Mouse (Mus musculus): ENCODE results near the gene Macrod2. TPM values are rescaled to one million over a fixed set of nuclear protein-coding genes. Genes with fewer than 3 reads are reported as not detected.
A peak's percentile ranks its signal among the peaks of the same experiment; 100 is the strongest.

The Macrod2 gene
- polyA plus RNA-seq, 1 experiment from 2014 or later, result 89.4 TPM

GRCm38 (mm10) chr2:141698320-141698719 lies 1303.2 kb downstream of the Macrod2 start:
- Histone ChIP-seq H3K36me3 (no peaks in the 10 kb centered on the region), H3K4me2 (no peak overlapping the region), H3K9ac (replicated peaks) (no peak overlapping the region), H3K9me3 (replicated peaks) (no peaks in the 10 kb centered on the region), H3K27ac (replicated peaks) (no peak overlapping the region), H3K4me1 (no peaks in the 10 kb centered on the region), H3K4me3 (replicated peaks) (no peak overlapping the region), H3K27me3 (replicated peaks) (no peaks in the 10 kb centered on the region)
- no peak for ATAC-seq (ENCODE audit: low FRiP score)
- WGBS, result 86% methylated on average over 4 of the region's 4 CpGs

- Histone ChIP-seq H3K4me1 (no peaks in the 10 kb centered on the region), H3K9me3 (replicated peaks) (no peaks in the 10 kb centered on the region), H3K36me3 (no peaks in the 10 kb centered on the region), H3K27ac (replicated peaks) (no peak overlapping the region), H3K27me3 (replicated peaks) (no peaks in the 10 kb centered on the region), H3K4me2 (no peak overlapping the region), H3K9ac (replicated peaks) (no peak overlapping the region), H3K4me3 (replicated peaks) (no peak overlapping the region)
- 61% methylated on average over 7 of the region's 7 CpGs for WGBS
- ATAC-seq (ENCODE audit: low FRiP score), result no peak
Measured at GRCm38 (mm10) chr2:141700759-141701452, 1305.8 kb downstream of the Macrod2 start.

- no peak overlapping the region for H3K4me2 ChIP-seq
- WGBS, result 30% methylated on average over 2 of the region's 2 CpGs
- no peak; the same call in 1 of the 2 replicates for ATAC-seq (ENCODE audit: low FRiP score)
- 0 out of 2 replicates have a peak overlapping the region, but pooled peaks have one; percentile 6 for H3K27ac ChIP-seq (replicated peaks)
- no peaks in the 10 kb centered on the region for H3K4me1 ChIP-seq
- no peaks in the 10 kb centered on the region for H3K9me3 ChIP-seq (replicated peaks)
- H3K27me3 ChIP-seq (replicated peaks), result no peaks in the 10 kb centered on the region
- no peak overlapping the region for H3K4me3 ChIP-seq (replicated peaks)
- H3K9ac ChIP-seq (replicated peaks), result no peak overlapping the region
- no peaks in the 10 kb centered on the region for H3K36me3 ChIP-seq
Measured at GRCm38 (mm10) chr2:141711785-141712184, 1316.7 kb downstream of the Macrod2 start.

- ATAC-seq (ENCODE audit: low FRiP score), result no peak
- 65% methylated on average over 4 of the region's 4 CpGs for WGBS
- Histone ChIP-seq H3K9me3 (replicated peaks) (no peaks in the 10 kb centered on the region), H3K36me3 (no peaks in the 10 kb centered on the region), H3K9ac (replicated peaks) (no peak overlapping the region), H3K4me1 (no peaks in the 10 kb centered on the region), H3K27me3 (replicated peaks) (no peaks in the 10 kb centered on the region), H3K4me2 (no peak overlapping the region), H3K27ac (replicated peaks) (0 out of 2 replicates have a peak overlapping the region, but pooled peaks have one; percentile 6), H3K4me3 (replicated peaks) (no peak overlapping the region)
Measured at GRCm38 (mm10) chr2:141712265-141712664, 1317.2 kb downstream of the Macrod2 start.

- 76% methylated on average over 3 of the region's 3 CpGs for WGBS
- no peaks in the 10 kb centered on the region for H3K36me3 ChIP-seq
- no peak for ATAC-seq (ENCODE audit: low FRiP score)
- H3K27ac ChIP-seq (replicated peaks), result no peak overlapping the region
- H3K4me3 ChIP-seq (replicated peaks), result no peak overlapping the region
- no peaks in the 10 kb centered on the region for H3K27me3 ChIP-seq (replicated peaks)
- H3K9ac ChIP-seq (replicated peaks), result no peak overlapping the region
- H3K4me2 ChIP-seq, result no peak overlapping the region
- H3K4me1 ChIP-seq, result no peaks in the 10 kb centered on the region
- no peaks in the 10 kb centered on the region for H3K9me3 ChIP-seq (replicated peaks)
Measured at GRCm38 (mm10) chr2:141715061-141715460, 1320.0 kb downstream of the Macrod2 start.

- Histone ChIP-seq H3K4me3 (replicated peaks) (no peak overlapping the region), H3K27ac (replicated peaks) (no peak overlapping the region), H3K4me2 (no peak overlapping the region), H3K27me3 (replicated peaks) (no peaks in the 10 kb centered on the region), H3K4me1 (no peaks in the 10 kb centered on the region), H3K36me3 (no peaks in the 10 kb centered on the region), H3K9me3 (replicated peaks) (no peaks in the 10 kb centered on the region), H3K9ac (replicated peaks) (no peak overlapping the region)
- ATAC-seq (ENCODE audit: low FRiP score), result no peak
- 84% methylated on average over 3 of the region's 3 CpGs for WGBS
Measured at GRCm38 (mm10) chr2:141722531-141722930, 1327.4 kb downstream of the Macrod2 start.

- H3K27ac ChIP-seq (replicated peaks), result no peak overlapping the region
- ATAC-seq (ENCODE audit: low FRiP score), result no peak
- H3K9ac ChIP-seq (replicated peaks), result no peak overlapping the region
- no peaks in the 10 kb centered on the region for H3K9me3 ChIP-seq (replicated peaks)
- H3K36me3 ChIP-seq, result no peaks in the 10 kb centered on the region
- no peaks in the 10 kb centered on the region for H3K27me3 ChIP-seq (replicated peaks)
- 66% methylated on average over 4 of the region's 4 CpGs for WGBS
- no peak overlapping the region for H3K4me3 ChIP-seq (replicated peaks)
- no peaks in the 10 kb centered on the region for H3K4me1 ChIP-seq
- H3K4me2 ChIP-seq, result no peak overlapping the region
Measured at GRCm38 (mm10) chr2:141728998-141729397, 1333.9 kb downstream of the Macrod2 start.

GRCm38 (mm10) chr2:141736685-141737456 lies 1341.8 kb downstream of the Macrod2 start:
- no peaks in the 10 kb centered on the region for H3K4me1 ChIP-seq
- H3K27me3 ChIP-seq (replicated peaks), result no peaks in the 10 kb centered on the region
- H3K4me2 ChIP-seq, result no peak overlapping the region
- no peak overlapping the region for H3K27ac ChIP-seq (replicated peaks)
- H3K4me3 ChIP-seq (replicated peaks), result no peak overlapping the region
- 92% methylated on average over 5 of the region's 5 CpGs for WGBS
- H3K36me3 ChIP-seq, result no peaks in the 10 kb centered on the region
- no peak overlapping the region for H3K9ac ChIP-seq (replicated peaks)
- ATAC-seq (ENCODE audit: low FRiP score), result no peak
- no peaks in the 10 kb centered on the region for H3K9me3 ChIP-seq (replicated peaks)

- H3K27me3 ChIP-seq (replicated peaks), result no peaks in the 10 kb centered on the region
- H3K4me1 ChIP-seq, result no peaks in the 10 kb centered on the region
- WGBS, result 69% methylated on average over 1 of the region's 1 CpGs
- H3K4me3 ChIP-seq (replicated peaks), result no peak overlapping the region
- H3K4me2 ChIP-seq, result no peak overlapping the region
- H3K9ac ChIP-seq (replicated peaks), result no peak overlapping the region
- H3K9me3 ChIP-seq (replicated peaks), result no peaks in the 10 kb centered on the region
- H3K36me3 ChIP-seq, result no peaks in the 10 kb centered on the region
- no peak for ATAC-seq (ENCODE audit: low FRiP score)
- no peak overlapping the region for H3K27ac ChIP-seq (replicated peaks)
Measured at GRCm38 (mm10) chr2:141738702-141739101, 1343.6 kb downstream of the Macrod2 start.

GRCm38 (mm10) chr2:141740318-141740717 lies 1345.2 kb downstream of the Macrod2 start:
- no peaks in the 10 kb centered on the region for H3K9me3 ChIP-seq (replicated peaks)
- ATAC-seq (ENCODE audit: low FRiP score), result no peak
- no peak overlapping the region for H3K27ac ChIP-seq (replicated peaks)
- H3K4me1 ChIP-seq, result no peaks in the 10 kb centered on the region
- H3K4me2 ChIP-seq, result no peak overlapping the region
- H3K9ac ChIP-seq (replicated peaks), result no peak overlapping the region
- no peaks in the 10 kb centered on the region for H3K36me3 ChIP-seq
- WGBS, result 39% methylated on average over 5 of the region's 5 CpGs
- H3K4me3 ChIP-seq (replicated peaks), result no peak overlapping the region
- no peaks in the 10 kb centered on the region for H3K27me3 ChIP-seq (replicated peaks)

- no peak overlapping the region for H3K9ac ChIP-seq (replicated peaks)
- no peaks in the 10 kb centered on the region for H3K9me3 ChIP-seq (replicated peaks)
- H3K36me3 ChIP-seq, result no peaks in the 10 kb centered on the region
- no peak overlapping the region for H3K27ac ChIP-seq (replicated peaks)
- H3K4me1 ChIP-seq, result no peaks in the 10 kb centered on the region
- no peak overlapping the region for H3K4me3 ChIP-seq (replicated peaks)
- no peak overlapping the region for H3K4me2 ChIP-seq
- 68% methylated on average over 4 of the region's 4 CpGs for WGBS
- no peak for ATAC-seq (ENCODE audit: low FRiP score)
- H3K27me3 ChIP-seq (replicated peaks), result no peaks in the 10 kb centered on the region
Measured at GRCm38 (mm10) chr2:141800236-141800635, 1405.1 kb downstream of the Macrod2 start.

- Histone ChIP-seq H3K27ac (replicated peaks) (no peak overlapping the region), H3K4me2 (no peak overlapping the region), H3K4me1 (no peaks in the 10 kb centered on the region), H3K27me3 (replicated peaks) (no peaks in the 10 kb centered on the region), H3K4me3 (replicated peaks) (no peak overlapping the region), H3K9ac (replicated peaks) (no peak overlapping the region), H3K9me3 (replicated peaks) (no peaks in the 10 kb centered on the region), H3K36me3 (no peaks in the 10 kb centered on the region)
- ATAC-seq (ENCODE audit: low FRiP score), result no peak
- 76% methylated on average over 2 of the region's 2 CpGs for WGBS
Measured at GRCm38 (mm10) chr2:141800909-141801308, 1405.8 kb downstream of the Macrod2 start.
